Mouse (Mus musculus) bone marrow, adult 2 months (tissue): ENCODE measurements around the gene Oxct2a. TPM values are rescaled to one million over a fixed set of nuclear protein-coding genes. Genes with fewer than 3 reads are reported as not detected.
"Not testable (repeated sequence)": the region's sequence is repeated elsewhere in the genome, so short reads cannot be mapped to it uniquely, and the experiment has no call there.

Source experiments
- H3K27ac ChIP-seq: fragments of 200-500 bp; 2 replicates; pipeline ENCODE4 v1.5.1; 2012; ENCODE audit warnings: low read depth, mild to moderate bottlenecking, control low read depth, inconsistent platforms, low read length; ENCODE audit not compliant: control insufficient read depth, poor library complexity, insufficient read depth
- H3K4me1 ChIP-seq: fragments of 200-500 bp; 2 replicates; pipeline ENCODE4 v1.6.1; 2011; ENCODE audit warnings: low read length; ENCODE audit not compliant: control insufficient read depth, insufficient read depth
- H3K4me3 ChIP-seq: fragments of 200-500 bp; replicated peaks from 2 replicates; pipeline ENCODE3; 2011; ENCODE audit warnings: mild to moderate bottlenecking, low read depth, low read length, control low read depth; ENCODE audit not compliant: control insufficient read depth
- CTCF ChIP-seq: fragments of 200-500 bp; IDR thresholded peaks from 2 replicates; pipeline ENCODE4 v1.5.1; 2011; ENCODE audit warnings: low read length, control low read depth; ENCODE audit not compliant: control insufficient read depth, insufficient read depth
- POLR2A ChIP-seq: fragments of 200-500 bp; IDR thresholded peaks from 2 replicates; pipeline ENCODE4 v1.6.1; 2011; ENCODE audit warnings: low read depth, mild to moderate bottlenecking, control low read depth, low read length, borderline replicate concordance; ENCODE audit not compliant: control insufficient read depth
- WGBS: fragments of 180-500 bp; shearing (Covaris S2); methylation state at CpG from one replicate; pipeline ENCODE4 v1.1.7; 2018; 5-methylcytosine and 5-hydroxymethylcytosine counted together
- polyA plus RNA-seq: library from polyadenylated mRNA; stranded (reverse); fragments of >200 nt; gene quantifications from 2 replicates; pipeline ENCODE4 v1.2.4, GENCODE M21; 2011; ENCODE audit warnings: low replicate concordance; ENCODE audit not compliant: missing spikeins, insufficient read depth, insufficient read length

The Oxct2a gene
- polyA plus RNA-seq, 1 experiment, result not detected

- Histone ChIP-seq H3K27ac (no peak overlapping the region), H3K4me3 (no peak overlapping the region), H3K4me1 (no peaks in the 10 kb centered on the region)
- 74% methylated on average over 6 of the region's 6 CpGs for WGBS
- TF ChIP-seq CTCF (no peak), POLR2A (no peak)
These were observed 5.5 kb upstream of the Oxct2a start for GRCm38 (mm10) chr4:123328946-123329345.

DNA sequence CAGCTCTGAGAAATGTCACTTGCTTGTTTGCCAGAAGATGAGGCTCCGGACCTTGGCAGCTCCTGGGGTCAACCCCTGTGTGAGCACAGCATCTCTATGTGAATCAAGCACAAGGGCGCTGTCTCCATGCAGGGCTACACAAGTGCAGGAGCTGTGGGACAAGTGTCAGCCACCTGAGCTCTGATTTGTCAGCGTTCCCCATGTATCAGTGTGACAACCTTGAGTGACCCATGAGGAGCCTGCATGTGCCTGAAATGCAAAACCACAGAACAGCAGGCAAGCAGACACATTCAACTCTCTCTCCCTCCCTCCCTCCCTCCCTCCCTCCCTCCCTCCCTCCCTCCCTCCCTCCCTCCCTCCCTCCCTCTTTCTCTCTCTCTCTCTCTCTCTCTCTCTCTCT, 4.2 kb upstream of the Oxct2a start:
- H3K27ac ChIP-seq, result no peak overlapping the region
- WGBS, result 65% methylated on average over 3 of the region's 3 CpGs
- TF ChIP-seq CTCF, result no peak
- TF ChIP-seq POLR2A, result no peak
- H3K4me3 ChIP-seq, result no peak overlapping the region
- H3K4me1 ChIP-seq, result no peaks in the 10 kb centered on the region

DNA sequence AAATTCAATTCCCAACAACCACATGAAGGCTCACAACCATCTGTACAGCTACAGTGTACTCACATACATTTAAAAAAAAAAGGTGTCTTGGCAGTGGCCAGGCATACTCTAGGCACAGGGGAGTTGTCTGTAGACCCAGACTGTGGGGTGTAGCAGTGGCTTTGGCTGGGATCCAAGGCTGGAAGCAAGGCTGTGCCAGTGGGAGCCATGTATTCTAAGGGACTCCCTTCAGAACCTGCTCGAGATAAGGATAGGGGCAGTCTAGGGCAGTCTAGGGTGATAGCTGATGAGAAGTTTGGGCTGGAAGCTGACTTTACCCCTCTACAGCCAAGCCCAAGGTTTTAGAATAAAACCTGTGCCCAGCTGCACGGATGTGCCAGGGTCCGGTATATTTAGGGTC, 2.7 kb upstream of the Oxct2a start:
- Histone ChIP-seq H3K4me3 (no peak overlapping the region), H3K27ac (no peak overlapping the region), H3K4me1 (no peaks in the 10 kb centered on the region)
- WGBS, result 28% methylated on average over 3 of the region's 3 CpGs
- TF ChIP-seq POLR2A, result no peak
- no peak for TF ChIP-seq CTCF

DNA sequence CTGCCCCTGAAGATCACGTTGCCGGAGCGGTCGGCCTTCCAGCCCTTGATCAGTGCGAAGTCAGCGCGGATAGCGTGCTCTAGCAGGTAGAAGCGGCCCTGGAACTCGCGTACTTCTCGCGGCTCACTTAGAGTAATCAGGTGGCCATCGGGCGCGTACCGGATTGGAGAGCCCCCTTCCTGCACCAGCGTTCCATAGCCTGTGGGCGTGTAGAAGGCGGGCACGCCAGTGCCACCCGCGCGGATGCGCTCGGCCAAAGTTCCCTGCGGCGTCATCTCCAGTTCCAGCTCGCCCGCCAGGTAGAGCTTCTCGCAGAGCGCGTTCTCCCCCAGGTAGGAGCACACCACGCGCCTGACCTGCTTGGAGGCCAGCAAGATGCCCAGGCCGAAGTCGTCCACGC, 524 bp downstream of the Oxct2a start:
- H3K27ac ChIP-seq, H3K4me3 ChIP-seq, H3K4me1 ChIP-seq: not testable (repeated sequence)
- WGBS, result 33% methylated on average over 33 of the region's 38 CpGs

DNA sequence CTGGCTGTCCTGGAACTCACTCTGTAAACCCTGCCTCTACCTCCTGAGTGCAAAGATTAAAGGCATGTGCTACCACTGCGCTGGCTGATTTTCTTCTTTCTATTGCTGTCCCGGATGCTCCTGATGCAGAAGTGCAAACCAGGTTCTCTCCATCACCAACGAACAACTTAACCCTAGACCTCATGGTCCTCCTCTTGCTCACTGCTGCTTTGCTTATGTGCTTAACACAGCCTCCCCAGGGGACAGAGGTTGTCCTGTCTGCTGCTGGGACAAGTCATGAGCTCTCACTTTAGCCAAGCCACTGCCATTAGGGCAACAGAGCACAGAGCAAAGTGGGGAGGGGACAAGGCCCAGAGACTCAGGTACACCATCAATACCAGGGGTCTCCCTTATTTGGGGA, 8.9 kb downstream of the Oxct2a start:
- peaks cover 5% of the 10 kb centered on the region for H3K4me1 ChIP-seq
- 75% methylated on average over 3 of the region's 3 CpGs for WGBS

DNA sequence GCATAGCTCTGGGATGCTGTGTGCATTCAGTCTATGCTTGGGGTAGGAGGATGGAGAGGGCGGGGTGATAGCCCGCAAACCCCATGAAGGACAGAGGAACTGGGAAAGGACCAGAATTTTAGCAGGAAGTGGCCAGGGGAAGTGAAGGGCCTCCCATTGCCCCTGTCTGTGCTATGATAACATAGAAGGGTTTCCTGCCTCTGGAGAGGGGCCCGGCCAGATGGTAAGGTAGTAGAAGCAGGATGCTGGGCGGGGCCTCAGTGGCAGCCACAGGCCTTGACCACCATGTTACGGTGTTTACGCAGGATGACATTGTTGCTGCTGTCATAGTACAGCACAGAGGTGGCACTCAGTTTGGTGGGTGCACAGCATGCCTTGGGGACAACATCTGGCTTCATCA, 10.4 kb downstream of the Oxct2a start:
- WGBS, result 16% methylated on average over 6 of the region's 6 CpGs
- H3K4me3 ChIP-seq, result no peak overlapping the region
- TF ChIP-seq POLR2A, result no peak
- TF ChIP-seq CTCF, result no peak
- H3K27ac ChIP-seq, result no peak overlapping the region
- H3K4me1 ChIP-seq, result peaks cover 5% of the 10 kb centered on the region

More for the DNA sequence above, 8.9 kb downstream of the Oxct2a start:
- Histone ChIP-seq H3K27ac (no peak overlapping the region), H3K4me3 (no peak overlapping the region)
- no peak for TF ChIP-seq POLR2A
- no peak for TF ChIP-seq CTCF

DNA sequence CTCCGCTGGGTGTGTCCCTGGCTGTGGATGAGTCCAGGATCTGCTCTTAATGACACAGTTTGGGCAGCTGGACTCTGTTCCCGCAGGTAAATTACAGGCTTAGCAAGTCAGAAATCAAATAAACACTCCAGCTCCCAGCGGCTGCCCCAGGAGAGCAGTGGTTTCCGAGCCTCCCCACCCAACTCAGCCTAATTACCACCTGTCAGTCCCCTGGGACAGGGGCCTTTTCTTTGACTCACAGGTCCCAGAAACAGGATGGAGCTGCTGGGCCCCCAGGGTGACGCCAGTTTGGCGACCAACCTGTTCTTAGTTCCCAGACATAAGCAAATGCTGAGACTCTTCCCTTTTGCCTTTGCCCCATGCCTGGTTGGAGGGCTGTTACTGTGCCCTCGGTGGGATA, 11.6 kb downstream of the Oxct2a start:
- H3K4me1 ChIP-seq, result peaks cover 5% of the 10 kb centered on the region
- H3K27ac ChIP-seq, result no peak overlapping the region
- 68% methylated on average over 7 of the region's 7 CpGs for WGBS
- H3K4me3 ChIP-seq, result no peak overlapping the region
- TF ChIP-seq CTCF (no peak), POLR2A (no peak)

- 37% methylated on average over 3 of the region's 3 CpGs for WGBS
- TF ChIP-seq CTCF, result no peak
- H3K4me1 ChIP-seq, result peaks cover 2% of the 10 kb centered on the region
- no peak overlapping the region for H3K27ac ChIP-seq
- H3K4me3 ChIP-seq, result no peak overlapping the region
These were observed 15.1 kb downstream of the Oxct2a start for GRCm38 (mm10) chr4:123308292-123308691.

DNA sequence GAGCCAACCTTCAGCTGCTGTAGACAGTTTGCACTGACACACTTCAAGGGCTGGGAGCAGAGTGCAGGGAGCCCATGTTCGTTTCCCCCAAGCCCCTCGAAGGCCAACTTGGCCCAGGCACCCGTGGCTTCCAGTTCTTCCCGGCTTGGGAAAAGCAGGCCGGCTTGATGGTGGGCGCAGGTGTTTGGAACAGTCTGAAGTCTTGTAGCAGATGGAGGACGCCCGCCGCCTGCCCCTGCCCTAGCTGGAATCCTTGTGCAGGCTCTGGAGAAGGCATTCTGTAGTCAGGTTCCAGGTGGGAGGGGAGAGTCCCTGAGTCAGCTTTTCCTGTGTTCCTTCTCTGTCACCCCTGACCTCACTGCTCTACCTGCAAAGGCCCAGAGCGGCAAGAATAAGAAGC, 16.4 kb downstream of the Oxct2a start:
- TF ChIP-seq POLR2A, result no peak
- no peak for TF ChIP-seq CTCF
- Histone ChIP-seq H3K27ac (no peak overlapping the region), H3K4me3 (no peak overlapping the region), H3K4me1 (no peaks in the 10 kb centered on the region; the same call in 1 of the 2 replicates)
- 89% methylated on average over 10 of the region's 10 CpGs for WGBS
